Mouse (Mus musculus) adrenal gland, adult (tissue): ENCODE results near the gene Cdk4.

ENCODE experiments used
- DNase-seq, 2 experiments: peaks; one replicate each; pipeline ENCODE4 v3.0.0; 2022 to 2023; ENCODE audit warnings: low spot score in 1 of 2; ENCODE audit not compliant: inconsistent age in 2 of 2

Gene Cdk4

DNA sequence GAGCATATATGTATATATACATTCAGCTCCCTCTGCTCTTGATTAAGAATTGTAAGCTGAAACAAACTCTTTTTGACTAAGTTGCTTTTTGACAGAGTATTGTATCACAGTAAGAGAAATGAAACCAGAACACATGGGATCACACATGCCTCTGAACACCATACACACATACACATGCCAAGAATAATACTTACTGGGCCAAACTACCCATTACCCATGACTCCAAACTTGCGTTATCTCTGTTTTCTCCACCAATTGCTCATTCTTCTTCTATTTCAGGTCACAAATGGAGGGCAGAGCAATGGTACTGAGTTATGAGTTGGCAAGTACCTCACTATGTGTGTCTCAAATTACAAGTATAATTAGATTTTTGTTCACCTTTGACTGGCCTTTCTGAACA, 10.6 kb downstream of the Cdk4 start:
- DNase-seq = no peak

DNA sequence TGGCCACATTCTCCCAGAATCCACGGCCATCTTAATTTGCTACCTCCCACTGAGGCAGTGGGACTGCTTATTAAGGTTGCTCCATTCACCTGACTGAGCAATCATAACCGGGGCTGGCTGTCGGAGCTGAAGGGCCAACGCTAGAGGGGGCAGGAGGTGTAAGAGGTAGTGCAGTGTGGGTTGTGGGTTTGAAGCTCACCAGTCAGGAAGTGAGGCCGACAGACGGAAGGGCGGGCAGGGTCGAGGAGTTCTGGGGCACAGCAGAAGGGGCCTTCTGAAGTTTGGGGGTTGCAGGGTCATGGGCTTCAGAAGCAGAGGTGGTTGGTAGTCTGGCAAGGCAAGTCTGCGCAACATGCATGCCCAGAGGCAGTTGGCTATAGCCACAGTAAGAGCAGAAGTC, 11.7 kb downstream of the Cdk4 start, which contains the start of gene Agap2:
TSS of gene Agap2 (plus strand) at position 205 of the 400 bp plus-strand sequence.
- no peak for DNase-seq

DNA sequence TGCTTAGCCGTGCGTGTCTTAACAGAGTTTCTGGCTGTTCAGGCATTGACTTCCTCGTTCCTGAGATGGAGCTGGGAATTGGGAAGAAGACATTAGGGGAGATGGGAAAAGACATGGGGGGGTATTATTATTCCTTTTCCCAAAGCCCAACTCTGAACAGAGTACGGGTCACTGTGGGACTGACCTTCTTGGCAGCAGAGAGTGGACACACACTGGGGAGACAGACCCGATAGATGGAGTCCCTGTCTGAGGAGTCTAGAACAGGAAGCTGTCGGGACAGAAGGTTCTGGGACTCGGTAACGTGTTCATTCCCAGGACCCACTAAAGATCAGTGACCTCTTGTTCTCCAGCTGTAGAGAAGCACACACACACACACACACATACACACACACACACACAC, 12.3 kb downstream of the Cdk4 start:
- no peak for DNase-seq

DNA sequence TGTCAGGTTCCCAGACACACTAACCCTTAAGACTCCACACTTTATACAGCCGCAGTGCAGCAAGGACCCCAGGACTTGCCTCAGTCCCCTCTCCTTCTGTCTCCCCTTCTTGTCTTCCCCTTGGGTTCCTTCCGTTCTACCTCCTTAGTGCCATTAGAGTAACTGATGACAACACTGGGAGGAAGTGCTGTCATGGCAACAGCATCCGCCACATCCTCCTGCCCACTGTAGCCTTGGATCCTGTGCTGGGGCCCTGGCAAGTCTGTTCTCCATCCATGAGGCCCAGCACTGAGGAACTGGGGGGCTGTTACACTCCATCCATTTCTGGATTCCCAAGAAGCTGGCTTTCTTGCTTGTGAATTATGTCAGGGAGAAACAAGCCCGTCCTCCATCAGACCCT, 12.7 kb downstream of the Cdk4 start:
- no peak for DNase-seq

DNA sequence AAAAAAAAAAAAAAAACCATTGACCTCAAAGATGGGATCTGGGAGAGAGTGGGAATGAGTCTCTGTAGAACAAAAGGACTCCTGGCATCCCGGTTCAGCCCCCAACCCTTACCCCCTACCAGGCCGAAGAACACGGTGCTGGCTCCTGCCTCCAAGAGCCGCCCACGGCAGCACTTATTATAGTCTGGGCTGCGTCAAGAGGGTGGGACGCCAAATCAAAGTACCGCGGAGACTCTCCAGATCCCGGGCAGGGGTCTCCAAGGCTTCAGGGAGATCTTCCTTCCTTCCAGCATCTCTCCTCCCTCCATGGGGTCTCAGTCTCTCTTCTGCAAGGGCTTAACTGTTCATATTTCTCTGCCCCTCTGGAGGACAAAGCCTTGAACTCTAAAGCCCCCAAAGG, 14.2 kb downstream of the Cdk4 start:
- DNase-seq = no peak

DNA sequence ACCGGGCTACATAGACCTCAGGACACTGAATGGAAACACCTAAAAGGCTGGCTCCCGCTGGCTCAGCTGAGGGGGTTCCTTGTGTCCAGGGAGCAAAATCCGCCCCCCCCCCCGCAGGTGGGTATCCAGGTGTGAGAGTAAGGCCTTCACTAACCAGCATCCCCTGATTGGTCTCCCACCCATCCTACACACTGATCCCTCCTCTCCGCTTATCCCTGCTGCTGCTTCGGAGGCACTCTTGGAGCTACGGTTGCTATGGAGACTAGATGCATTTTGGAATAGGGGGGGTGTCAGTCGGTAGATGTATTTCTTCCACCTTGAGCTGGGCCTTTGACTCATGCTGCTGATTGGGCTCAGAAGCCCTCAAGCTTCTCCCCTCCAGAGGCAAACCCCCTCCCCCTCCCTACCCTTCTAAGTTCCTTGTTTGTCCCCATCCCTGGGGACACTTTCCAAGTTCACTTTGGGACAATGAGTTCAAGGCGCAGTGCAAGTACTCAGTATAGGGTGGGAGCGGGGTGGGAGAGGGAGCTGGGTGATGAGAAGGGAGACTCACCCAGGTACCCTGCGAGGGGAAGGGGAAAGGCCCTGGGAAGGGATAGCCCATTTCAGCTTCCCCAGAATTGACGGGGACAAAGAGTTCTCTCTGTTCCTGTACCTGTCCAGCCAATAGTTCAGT, 14.8 kb downstream of the Cdk4 start:
- no peak for DNase-seq

DNA sequence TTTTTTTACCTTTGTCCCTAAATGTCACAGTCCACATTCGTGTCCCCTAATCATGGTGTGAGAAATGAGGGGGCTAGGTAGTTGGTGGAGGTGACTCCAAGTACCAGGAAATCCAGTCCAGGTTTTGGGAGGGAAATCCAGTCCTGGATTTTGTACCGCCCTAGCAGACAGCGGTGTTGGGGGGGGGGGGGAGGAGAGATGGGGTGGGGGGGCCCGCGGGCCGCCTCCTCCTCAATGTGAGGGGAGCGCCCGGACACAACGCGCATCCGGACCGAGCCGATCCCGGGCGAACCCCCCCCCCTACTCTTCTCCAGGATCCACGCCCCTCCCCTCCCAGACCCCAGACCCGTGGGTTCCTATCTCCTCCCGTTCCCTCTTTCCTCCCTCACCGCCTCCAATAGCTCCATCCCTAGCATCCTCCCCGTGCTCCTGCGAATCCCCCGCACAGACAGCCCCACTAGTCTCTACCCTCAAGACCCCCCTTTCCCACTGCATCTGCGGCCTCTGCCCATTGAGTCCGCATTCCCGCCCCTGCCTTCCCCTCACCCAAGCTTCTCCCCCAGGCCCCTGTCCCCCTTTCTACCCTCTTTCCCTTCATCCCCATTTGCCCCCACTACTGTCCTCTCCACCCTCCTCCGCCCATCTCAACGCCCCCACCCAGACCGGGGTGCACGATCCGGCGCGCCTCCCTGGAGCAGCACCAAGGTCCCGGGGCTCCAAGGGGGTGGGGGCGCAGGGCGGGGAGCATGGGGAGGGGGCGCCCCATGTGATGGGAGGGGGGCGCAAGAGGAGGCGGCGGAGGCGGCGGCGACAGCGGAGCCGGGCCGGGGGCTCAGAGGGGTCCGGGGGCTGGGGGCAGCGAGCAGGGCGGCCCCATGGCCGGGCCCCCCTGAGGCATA, 15.6 kb downstream of the Cdk4 start:
- DNase-seq = peak in 1 of 2 experiments; percentile 51

DNA sequence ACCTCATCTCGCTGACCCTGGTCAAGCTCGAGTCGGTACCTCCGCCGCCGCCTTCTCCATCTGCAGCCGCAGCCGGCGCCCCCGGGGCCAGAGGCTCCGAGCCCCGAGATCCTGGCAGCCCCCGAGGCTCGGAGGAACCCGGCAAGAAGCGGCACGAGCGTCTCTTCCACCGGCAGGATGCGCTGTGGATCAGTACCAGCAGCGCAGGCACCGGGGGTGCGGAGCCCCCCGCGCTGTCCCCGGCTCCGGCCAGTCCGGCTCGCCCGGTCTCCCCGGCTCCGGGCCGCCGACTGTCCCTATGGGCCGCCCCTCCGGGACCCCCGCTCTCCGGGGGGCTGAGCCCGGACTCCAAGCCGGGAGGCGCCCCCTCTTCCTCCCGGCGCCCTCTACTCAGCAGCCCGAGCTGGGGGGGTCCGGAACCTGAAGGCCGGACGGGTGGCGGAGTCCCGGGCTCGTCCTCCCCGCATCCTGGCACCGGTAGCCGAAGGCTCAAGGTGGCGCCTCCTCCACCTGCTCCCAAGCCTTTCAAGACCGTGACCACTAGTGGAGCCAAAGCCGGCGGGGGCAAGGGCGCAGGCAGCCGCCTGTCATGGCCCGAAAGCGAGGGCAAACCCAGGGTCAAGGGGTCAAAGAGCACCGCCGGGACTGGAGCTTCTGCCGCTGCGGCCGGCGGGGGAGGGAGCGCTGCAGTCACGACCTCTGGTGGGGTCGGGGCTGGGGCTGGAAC, 16.5 kb downstream of the Cdk4 start:
- DNase-seq = peak in 1 of 2 experiments; percentile 51

DNA sequence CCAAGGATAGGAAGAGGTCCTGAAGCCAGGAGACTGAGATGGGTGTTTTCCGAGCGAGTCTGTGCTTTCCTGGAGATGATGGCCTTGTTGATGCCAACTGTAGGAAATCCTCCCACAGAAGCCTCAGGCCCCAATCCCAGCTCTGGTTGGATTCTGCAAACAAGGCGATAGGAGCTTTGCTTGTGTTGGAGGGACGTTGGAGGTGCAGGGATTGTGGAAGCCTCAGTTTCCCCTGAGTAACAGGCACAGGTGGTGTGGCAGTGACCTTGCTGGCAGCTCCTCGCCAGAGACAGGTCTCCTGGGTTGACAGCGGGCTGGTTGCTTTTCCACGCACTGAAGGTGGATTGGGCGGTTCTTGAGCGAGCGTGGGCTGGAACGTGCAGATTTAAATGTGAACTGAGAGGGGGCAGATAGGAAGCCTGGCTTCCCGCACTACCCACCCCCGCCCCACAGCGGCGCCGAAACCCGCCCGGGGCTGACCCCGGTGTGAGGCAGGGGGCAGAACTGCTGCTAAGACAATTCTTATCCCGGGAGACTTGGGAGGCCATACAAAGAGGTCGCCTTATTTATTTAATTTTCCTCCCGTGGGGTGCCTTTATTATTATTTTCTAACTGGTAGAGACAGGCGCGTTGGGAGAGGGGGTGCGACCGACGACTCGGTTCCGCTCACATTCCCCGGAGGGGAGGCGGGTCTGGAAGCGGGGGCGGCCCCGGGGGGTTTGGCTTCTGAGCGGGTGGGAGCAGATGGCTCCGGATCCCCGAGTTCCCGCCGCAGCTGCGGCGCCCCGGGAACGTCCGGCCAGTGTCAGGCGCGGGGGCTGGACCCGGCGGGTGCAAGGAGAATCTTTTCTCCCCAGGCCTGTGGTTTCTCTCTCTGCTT, 17.8 kb downstream of the Cdk4 start:
- DNase-seq = peak in 1 of 2 experiments; percentile 52

DNA sequence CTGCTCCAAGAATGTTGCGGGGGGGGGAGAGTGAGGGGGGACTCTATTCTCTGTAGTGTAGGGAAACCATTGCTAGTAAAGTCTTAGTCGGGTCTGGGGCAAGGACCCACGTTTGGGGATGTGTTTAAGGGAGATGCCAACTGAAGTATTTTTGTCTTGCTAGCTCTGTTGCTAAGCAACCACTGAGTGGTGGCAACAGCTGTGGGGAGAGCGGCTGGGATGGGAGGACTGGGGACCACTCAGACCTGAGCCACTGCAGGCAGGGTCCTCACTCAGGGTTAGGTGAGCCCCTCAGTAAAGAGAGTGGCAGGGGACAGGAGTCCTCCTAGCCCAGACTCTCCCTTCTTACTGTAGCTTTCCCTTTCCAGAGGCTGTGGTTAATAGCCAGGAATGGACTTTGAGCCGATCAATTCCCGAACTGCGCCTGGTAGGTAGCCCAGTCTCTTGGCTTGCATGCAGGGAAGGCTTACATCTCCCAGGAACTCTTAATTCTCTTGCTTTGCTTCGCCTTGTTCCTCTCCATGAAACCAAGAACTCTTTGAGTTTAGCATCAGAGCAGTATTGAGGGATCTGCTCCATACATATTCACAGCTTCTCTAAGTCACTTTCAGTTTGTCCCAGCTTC, 18.8 kb downstream of the Cdk4 start:
- DNase-seq = peak in 1 of 2 experiments; percentile 19

DNA sequence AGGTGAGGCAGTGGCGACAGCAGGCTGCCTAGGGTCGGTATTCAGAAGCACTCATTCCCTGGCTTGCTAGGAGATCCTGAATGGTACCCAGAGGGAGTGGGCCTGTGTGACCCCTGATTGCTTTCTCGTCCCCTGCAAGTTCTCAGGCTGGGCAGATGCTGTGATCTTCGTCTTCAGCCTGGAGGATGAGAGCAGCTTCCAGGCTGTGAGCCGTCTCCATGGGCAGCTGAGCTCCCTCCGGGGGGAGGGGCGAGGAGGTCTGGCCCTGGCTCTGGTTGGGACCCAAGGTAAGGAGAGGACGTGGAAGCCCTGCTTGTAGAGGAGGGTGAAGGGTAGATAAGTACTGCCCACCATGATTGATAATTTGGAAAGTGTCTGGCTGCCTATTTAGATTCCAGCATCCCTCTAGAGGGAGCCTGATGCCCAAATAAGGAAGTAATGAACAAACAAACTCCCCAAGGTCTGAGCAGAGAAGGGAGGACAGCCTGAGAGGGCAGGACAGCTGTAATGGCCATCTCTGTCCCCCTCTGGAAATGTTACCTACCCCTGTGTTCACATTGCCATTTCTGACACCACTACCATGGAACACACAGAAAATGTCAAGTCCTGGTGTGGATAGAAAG, 20.1 kb downstream of the Cdk4 start:
- DNase-seq = peak in 1 of 2 experiments; percentile 18

DNA sequence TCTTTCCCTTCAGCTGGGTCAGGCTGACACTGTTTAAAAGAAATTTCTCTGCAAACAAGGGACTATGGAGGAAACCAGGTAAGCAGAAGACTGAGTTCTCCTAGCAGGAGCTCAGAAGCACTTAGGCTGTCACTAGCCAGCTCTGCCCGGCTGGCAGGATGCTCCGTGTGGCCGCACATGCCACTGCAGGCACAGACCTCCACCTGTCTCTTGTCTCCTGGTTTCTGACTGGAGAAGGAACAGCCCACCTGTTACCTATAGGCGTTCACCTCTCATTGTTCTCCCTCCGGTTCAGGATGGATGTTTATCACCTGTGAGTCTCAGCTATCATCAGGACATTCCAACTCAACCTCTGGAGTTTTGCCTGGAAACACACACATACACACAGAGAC, 20.6 kb downstream of the Cdk4 start:
- DNase-seq = no peak

DNA sequence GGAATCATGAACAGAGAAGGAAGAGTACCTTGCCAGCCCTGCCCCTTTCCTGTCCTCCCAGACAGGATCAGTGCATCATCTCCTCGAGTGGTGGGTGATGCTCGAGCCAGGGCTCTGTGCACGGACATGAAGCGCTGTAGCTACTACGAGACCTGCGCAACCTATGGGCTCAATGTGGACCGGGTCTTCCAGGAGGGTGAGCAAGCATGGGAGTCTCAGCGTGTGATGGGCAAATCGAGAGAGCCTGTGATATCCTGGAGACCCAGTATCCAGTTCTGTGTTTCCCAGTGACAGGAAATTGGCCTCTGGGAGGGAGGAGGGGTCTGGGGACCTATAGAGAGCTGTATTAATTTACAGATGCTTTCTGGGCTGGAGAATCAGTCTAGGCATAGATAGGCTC, 21.7 kb downstream of the Cdk4 start:
- no peak for DNase-seq

DNA sequence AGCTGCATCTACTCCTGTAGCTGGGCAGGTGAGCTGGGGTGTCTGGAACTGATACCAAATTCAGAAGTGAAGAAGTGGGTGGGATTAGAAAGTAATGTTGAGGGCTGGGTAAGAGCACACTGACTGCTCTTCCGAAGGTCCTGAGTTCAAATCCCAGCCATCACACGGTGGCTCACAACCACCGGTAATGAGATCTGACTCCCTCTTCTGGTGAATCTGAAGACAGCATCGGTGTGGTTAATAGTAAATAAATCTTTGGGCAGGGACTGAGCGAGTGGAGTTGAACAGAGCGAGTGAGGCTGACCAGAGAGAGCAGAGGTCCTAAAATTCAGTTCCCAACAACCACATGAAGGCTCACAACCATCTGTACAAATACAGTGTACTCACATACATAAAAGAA, 22.3 kb downstream of the Cdk4 start:
- no peak for DNase-seq

DNA sequence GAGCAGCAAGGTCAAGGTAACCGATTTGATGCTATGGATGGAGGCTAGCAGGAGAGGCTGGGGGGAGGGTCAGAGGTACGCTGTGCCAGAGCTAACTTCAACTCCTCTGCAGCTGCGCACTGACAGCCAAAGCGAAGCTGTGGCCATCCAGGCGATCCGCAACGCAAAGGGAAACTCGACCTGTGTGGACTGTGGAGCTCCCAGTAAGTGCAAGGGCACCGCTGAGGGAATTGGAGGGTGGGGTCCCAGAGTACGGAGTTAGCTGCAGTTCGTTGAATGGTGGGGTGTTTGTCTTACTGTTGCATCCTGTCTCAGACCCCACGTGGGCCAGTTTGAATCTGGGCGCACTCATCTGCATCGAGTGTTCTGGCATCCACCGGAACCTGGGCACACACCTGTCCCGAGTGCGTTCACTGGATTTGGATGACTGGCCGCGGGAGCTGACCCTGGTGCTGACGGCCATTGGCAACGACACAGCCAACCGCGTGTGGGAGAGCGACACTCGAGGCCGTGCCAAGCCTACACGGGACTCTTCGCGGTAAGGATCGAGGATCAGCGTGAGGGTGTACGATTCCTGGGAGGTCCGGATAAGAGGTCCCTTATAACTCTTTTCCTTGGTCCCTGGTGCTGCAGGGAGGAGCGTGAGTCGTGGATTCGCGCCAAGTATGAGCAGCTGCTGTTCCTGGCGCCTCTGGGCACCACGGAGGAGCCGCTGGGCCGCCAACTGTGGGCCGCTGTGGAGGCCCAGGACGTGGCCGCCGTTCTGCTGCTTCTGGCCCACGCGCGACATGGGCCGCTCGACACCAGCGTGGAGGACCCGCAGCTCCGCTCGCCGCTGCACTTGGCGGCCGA, 27.5 kb downstream of the Cdk4 start:
- peak; percentile 50 to 83 for DNase-seq

DNA sequence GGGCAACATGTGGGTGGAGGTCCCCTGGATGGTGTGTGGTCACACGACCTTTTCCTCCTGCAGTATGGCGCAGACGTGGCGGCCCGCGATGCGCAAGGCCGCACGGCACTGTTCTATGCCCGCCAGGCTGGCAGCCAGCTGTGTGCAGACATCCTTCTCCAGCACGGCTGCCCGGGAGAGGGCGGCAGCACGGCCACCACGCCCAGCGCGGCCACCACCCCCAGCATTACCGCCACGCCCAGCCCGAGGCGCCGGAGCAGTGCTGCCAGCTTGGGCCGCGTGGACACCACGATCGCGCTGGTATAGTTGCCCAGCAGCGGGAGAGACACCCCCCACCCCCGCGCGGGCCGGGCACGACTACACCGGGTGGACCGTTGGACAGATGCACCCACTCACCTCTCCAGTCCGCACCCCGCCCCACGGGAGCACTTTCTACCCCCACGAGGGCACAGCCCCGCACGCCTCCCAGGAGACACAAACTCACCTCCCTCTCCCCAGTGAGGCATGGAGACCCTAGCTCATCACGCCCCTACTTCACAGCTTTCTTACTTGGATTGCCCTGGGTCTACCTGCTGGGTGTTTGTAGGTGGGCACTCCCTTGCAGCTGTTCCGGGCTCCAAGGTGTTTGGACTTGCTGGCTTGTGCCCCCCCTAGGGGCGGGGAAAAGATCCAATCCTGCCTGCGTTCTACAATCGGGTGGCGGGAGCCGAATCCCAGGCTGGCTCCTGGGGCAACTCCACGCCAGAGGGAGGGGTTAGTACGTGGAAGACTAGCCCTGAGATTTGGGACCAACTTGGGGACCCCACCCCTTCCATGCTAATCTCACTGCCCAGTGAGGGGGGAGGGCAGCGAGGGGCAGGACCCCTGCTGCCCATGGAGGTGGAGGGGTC, 28.4 kb downstream of the Cdk4 start:
- peak; percentile 57 to 77 for DNase-seq

DNA sequence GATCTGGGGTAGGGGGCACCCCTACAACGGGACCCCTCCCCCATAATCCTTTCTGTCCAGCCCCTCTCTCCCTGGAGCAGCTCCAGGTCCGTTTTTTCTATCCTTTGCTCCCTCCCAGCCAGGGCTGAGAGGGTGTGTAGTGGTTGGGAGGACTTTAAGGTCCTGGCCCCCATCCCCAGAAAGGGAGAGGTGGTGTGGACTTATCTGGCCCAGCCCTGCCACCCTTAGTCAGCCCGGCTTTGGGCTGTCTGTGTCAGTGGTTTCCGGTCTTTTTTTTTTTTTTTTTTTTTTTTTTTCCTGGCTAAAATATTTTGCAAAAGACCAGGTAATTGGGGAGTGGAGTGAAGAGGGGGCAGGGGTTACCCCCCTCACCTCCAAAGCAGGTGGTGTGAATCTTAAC, 29.4 kb downstream of the Cdk4 start:
- DNase-seq = no peak

DNA sequence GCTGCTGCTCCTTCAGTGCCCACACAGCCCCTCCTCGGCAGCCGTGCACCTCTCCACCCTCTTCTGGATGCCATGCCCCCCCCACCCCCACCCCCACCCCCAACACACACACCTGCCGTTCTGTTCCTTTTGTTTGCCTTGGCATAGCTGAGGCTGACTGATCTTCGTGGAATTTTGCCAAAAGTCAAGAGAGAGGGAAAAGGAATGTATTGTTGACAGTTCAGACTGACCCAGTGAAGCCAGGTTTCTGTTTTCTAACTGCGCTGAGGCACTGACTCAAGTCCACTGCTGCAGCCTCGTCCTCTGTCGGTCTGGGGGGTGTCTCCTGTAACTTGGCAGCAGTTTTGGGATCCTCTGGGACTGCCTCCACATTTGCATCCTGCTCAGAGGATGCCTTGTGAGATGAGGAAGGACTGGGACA, 31.1 kb downstream of the Cdk4 start:
- DNase-seq = no peak
